Mouse (Mus musculus) C2C12 (cell line): ENCODE measurements around the gene Hmgn3.

ENCODE experiments used
- CEBPB ChIP-seq: IDR thresholded peaks from one replicate; pipeline ENCODE4 v1.6.1; 2011; ENCODE audit warnings: low read depth, mild to moderate bottlenecking, control low read depth, moderate library complexity
- CTCF ChIP-seq: IDR thresholded peaks from one replicate; pipeline ENCODE4 v1.5.1; 2011; ENCODE audit not compliant: control insufficient read depth, insufficient read depth, insufficient read length
- MAX ChIP-seq: IDR thresholded peaks from one replicate; pipeline ENCODE4 v1.6.1; 2011; ENCODE audit warnings: mild to moderate bottlenecking, control low read depth
- MYOD1 ChIP-seq: IDR thresholded peaks from one replicate; pipeline ENCODE4 v1.6.1; 2011; ENCODE audit warnings: low read depth; ENCODE audit not compliant: control insufficient read depth, insufficient read length
- MYOG ChIP-seq: IDR thresholded peaks from one replicate; pipeline ENCODE4 v1.6.1; 2011; ENCODE audit not compliant: control insufficient read depth, insufficient read length; ENCODE audit errors: extremely low read depth
- USF1 ChIP-seq: IDR thresholded peaks from one replicate; pipeline ENCODE4 v1.6.1; 2011; ENCODE audit warnings: low read depth, mild to moderate bottlenecking, control low read depth, moderate library complexity

DNA sequence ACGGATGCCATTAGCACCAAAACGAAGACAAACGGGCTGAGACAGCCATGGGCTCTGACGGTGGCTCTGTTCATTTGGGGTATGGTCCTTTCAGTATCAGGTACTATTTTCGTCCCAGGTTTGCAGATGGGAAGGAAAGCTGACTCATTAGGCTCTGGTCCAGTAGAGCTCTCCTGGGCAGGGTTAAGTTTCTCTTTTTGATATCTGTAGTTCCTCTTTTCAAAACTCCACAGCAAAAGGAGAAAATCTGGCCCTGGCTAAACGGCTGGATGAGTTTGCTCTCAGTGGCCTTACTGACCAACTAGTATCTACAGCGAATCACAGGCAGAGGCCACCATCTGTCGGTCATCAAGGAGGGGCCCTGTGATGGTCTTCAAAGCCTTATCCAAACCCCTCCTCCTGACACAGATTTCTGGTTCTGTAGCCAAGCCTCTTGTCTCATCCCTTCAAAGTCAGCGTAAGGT is 34.1 kb downstream of the Hmgn3 start:
- TF ChIP-seq CTCF (no peak), MYOG (no peak), USF1 (no peak), MAX (no peak), CEBPB (no peak), MYOD1 (no peak)
